Mouse (Mus musculus): ENCODE results near the gene Slc13a3.

DNA sequence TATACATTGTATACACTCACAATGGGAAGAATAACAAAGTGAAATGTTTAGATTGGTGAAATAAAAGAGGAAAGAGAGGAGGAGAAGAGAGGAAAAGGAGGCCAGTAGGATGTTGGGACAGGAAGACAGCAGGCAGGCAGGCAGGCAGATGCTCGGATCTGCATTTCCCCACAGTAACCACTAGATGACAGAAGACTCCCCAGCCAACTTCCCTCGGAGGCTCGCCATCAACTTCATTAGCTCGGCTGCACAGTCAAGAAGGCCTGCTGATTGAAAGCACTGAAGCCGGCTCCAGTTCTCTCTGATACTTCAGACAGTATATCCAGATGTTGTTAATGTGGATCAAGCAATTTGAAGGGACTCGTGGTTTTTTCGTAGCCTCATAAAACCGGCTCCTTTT, 81.5 kb downstream of the Slc13a3 start:
- peak; percentile 47 for TF ChIP-seq CTCF (IDR thresholded peaks at IDR 0.05; ENCODE audit: control insufficient read depth, insufficient read depth, low read length)
- TF ChIP-seq POLR2A (IDR thresholded peaks at IDR 0.05; ENCODE audit: borderline replicate concordance, control insufficient read depth, low read depth, low read length), result no peak
